ENCODE assay signal across 8 mouse cellular contexts in genomic region chr3:95856115-95856514, GRCm38 (mm10). TPM values are rescaled to one million over a fixed set of nuclear protein-coding genes. Genes with fewer than 3 reads are reported as not detected.
A peak's percentile ranks its signal among the peaks of the same experiment; 100 is the strongest.
DNase-seq lines count a peak whose midpoint lies in the region; ATAC-seq and TF ChIP-seq lines count a peak whose summit lies in the region.

No protein-coding gene starts in this region.

- peak overlapping the region; percentile 82 for H3K9ac ChIP-seq in embryonic facial prominence, embryonic 11.5 days (replicated peaks; ENCODE audit: low read length)
- H3K9ac ChIP-seq in intestine, embryonic 14.5 days (ENCODE audit: low read length): peak overlapping the region; percentile 79

- 22% methylated on average over 7 of the region's 7 CpGs for WGBS in embryonic facial prominence, embryonic 11.5 days
- 24% methylated on average over 7 of the region's 7 CpGs for WGBS in intestine, embryonic 14.5 days

- no peaks in the 10 kb centered on the region for H3K9me3 ChIP-seq in embryonic facial prominence, embryonic 11.5 days (replicated peaks; ENCODE audit: control insufficient read depth, low read length)
- no peaks in the 10 kb centered on the region for H3K9me3 ChIP-seq in intestine, embryonic 14.5 days (ENCODE audit: control insufficient read depth, low read length)

- H3K79me2 ChIP-seq in myocyte (ENCODE audit: control insufficient read depth, insufficient read depth): peaks cover 20% of the 10 kb centered on the region

- H3K4me3 ChIP-seq in left cerebral cortex, adult 2 months: peak overlapping the region; percentile 87
- peak overlapping the region; percentile 91 for H3K4me3 ChIP-seq in embryonic facial prominence, embryonic 11.5 days (ENCODE audit: low read depth, low read length)
- peak overlapping the region; percentile 88 for H3K4me3 ChIP-seq in intestine, embryonic 14.5 days (ENCODE audit: low read depth, low read length)
- H3K4me3 ChIP-seq in myocyte: peak overlapping the region; percentile 70

- TF ChIP-seq CTCF in left cerebral cortex, adult 2 months (IDR thresholded peaks at IDR 0.05): no peak

- H3K27ac ChIP-seq in left cerebral cortex, adult 2 months: peak overlapping the region; percentile 81
- H3K27ac ChIP-seq in embryonic facial prominence, embryonic 11.5 days (replicated peaks; ENCODE audit: low read depth, low read length): peak overlapping the region; percentile 67
- H3K27ac ChIP-seq in intestine, embryonic 14.5 days (ENCODE audit: low read depth): peak overlapping the region; percentile 57

- H3K4me1 ChIP-seq in embryonic facial prominence, embryonic 11.5 days (ENCODE audit: control insufficient read depth, insufficient read depth, low read length): no peaks in the 10 kb centered on the region
- H3K4me1 ChIP-seq in intestine, embryonic 14.5 days (replicated peaks; ENCODE audit: control insufficient read depth, insufficient read depth, low read length): peaks cover 5% of the 10 kb centered on the region; the same call in 1 of the 2 replicates

- DNase-seq in left cerebral cortex, adult 2 months (ENCODE audit: extremely low spot score in 1 of 2, low spot score in 2 of 2): no peak
- no peak for DNase-seq in left cerebral cortex, adult 9 months (ENCODE audit: low spot score in 2 of 2)
- DNase-seq in embryonic facial prominence, embryonic 11.5 days (ENCODE audit: low spot score): peak; percentile 43
- DNase-seq in intestine, embryonic 14.5 days (ENCODE audit: low spot score): no peak
- DNase-seq in left cerebral cortex, adult 11 months (ENCODE audit: low spot score): no peak
- DNase-seq in kidney, adult 18-20 months: no peak
- no peak for DNase-seq in gastrocnemius, postnatal 4 days (ENCODE audit: low spot score in 2 of 2)

- intact Hi-C loops in left cerebral cortex, adult 2 months (cut with DNase I): loop anchor here (5.0 kb wide), 1 partner anchor 196 kb away; no protein-coding TSS in a partner anchor

- no peak for TF ChIP-seq POLR2A in myocyte (IDR thresholded peaks at IDR 0.05; ENCODE audit: insufficient read length, low read depth)

- H3ac ChIP-seq in myocyte (ENCODE audit: control insufficient read depth, insufficient read length): peak overlapping the region; percentile 16

- H3K4me2 ChIP-seq in embryonic facial prominence, embryonic 11.5 days (ENCODE audit: low read depth, low read length): peak overlapping the region; percentile 52
- H3K4me2 ChIP-seq in intestine, embryonic 14.5 days (ENCODE audit: low read length): peak overlapping the region; percentile 62
- peak overlapping the region; percentile 68 for H3K4me2 ChIP-seq in myocyte (ENCODE audit: low read depth)

- no peak for ATAC-seq in embryonic facial prominence, embryonic 11.5 days (replicated peaks; ENCODE audit: insufficient number of reproducible peaks, low FRiP score, low TSS enrichment, low read depth)
- ATAC-seq in intestine, embryonic 14.5 days (replicated peaks; ENCODE audit: low FRiP score, low TSS enrichment, low read depth): peak; percentile 34; the same call in 1 of the 2 replicates

- no peaks in the 10 kb centered on the region for H3K27me3 ChIP-seq in embryonic facial prominence, embryonic 11.5 days (ENCODE audit: control insufficient read depth, insufficient read depth, low read length)
- H3K27me3 ChIP-seq in intestine, embryonic 14.5 days (replicated peaks; ENCODE audit: control insufficient read depth, insufficient read depth, low read length): no peaks in the 10 kb centered on the region
- no peaks in the 10 kb centered on the region for H3K27me3 ChIP-seq in myocyte (ENCODE audit: control insufficient read depth, insufficient read depth, insufficient read length)

- peaks cover 10% of the 10 kb centered on the region for H3K36me3 ChIP-seq in embryonic facial prominence, embryonic 11.5 days (replicated peaks; ENCODE audit: control insufficient read depth, insufficient read depth, low read depth, low read length)
- peaks cover 26% of the 10 kb centered on the region for H3K36me3 ChIP-seq in intestine, embryonic 14.5 days (ENCODE audit: control insufficient read depth, insufficient read depth, low read length)
- peaks cover 21% of the 10 kb centered on the region for H3K36me3 ChIP-seq in myocyte (ENCODE audit: control insufficient read depth, insufficient read depth)

TF ChIP-seq in myocyte, 11 proteins besides CTCF, POLR2A, EP300 and RAD21:
- TF ChIP-seq USF1 (IDR thresholded peaks at IDR 0.05; ENCODE audit: low read depth) (no peak), TCF3 (IDR thresholded peaks at IDR 0.05; ENCODE audit: insufficient read length, low read depth) (no peak)

RNA-seq across cellular contexts. Expression of gene Prpf3, which starts 0.4 kb away (rescaled TPM):
- 10 to 100 TPM; 37.2 to 37.8 TPM for total RNA-seq in left cerebral cortex, adult 2 months (2021)
- polyA plus RNA-seq in embryonic facial prominence, embryonic 11.5 days (2014; fragmentation: Nextera tagmentation; extraction: Ambion mirVana): 69.4 and 70.6 TPM in 2 replicates
- polyA plus RNA-seq in intestine, embryonic 14.5 days (2014; fragmentation: Nextera tagmentation; extraction: Ambion mirVana): 50.3 and 54.0 TPM in 2 replicates
- 17.8 TPM for polyA plus RNA-seq in myocyte (2012; fragmentation: generic; extraction: Trizol)
- 10 to 100 TPM; 24.2 to 31.2 TPM for total RNA-seq in gastrocnemius, postnatal 4 days (2021)

RNA-seq across cellular contexts. Expression of gene Mrps21, which starts 15.2 kb away (rescaled TPM):
- total RNA-seq in left cerebral cortex, adult 2 months (2021): 100 to 1,000 TPM; 148 to 150 TPM
- polyA plus RNA-seq in embryonic facial prominence, embryonic 11.5 days (2014; fragmentation: Nextera tagmentation; extraction: Ambion mirVana): 331 and 337 TPM in 2 replicates
- polyA plus RNA-seq in intestine, embryonic 14.5 days (2014; fragmentation: Nextera tagmentation; extraction: Ambion mirVana): 342 and 343 TPM in 2 replicates
- 400 TPM for polyA plus RNA-seq in myocyte (2012; fragmentation: generic; extraction: Trizol)
- total RNA-seq in gastrocnemius, postnatal 4 days (2021): 100 to 1,000 TPM; 197 to 219 TPM

RNA-seq across cellular contexts. Expression of gene Ciart, which starts 25.9 kb away (rescaled TPM):
- 10 to 100 TPM; 15.9 to 23.8 TPM for total RNA-seq in left cerebral cortex, adult 2 months (2021)
- 6.3 and 7.7 TPM in 2 replicates for polyA plus RNA-seq in embryonic facial prominence, embryonic 11.5 days (2014; fragmentation: Nextera tagmentation; extraction: Ambion mirVana)
- 6.7 and 7.9 TPM in 2 replicates for polyA plus RNA-seq in intestine, embryonic 14.5 days (2014; fragmentation: Nextera tagmentation; extraction: Ambion mirVana)
- polyA plus RNA-seq in myocyte (2012; fragmentation: generic; extraction: Trizol): 22.4 TPM
- 1 to 10 TPM; 1.0 to 1.6 TPM for total RNA-seq in gastrocnemius, postnatal 4 days (2021)

RNA-seq across cellular contexts. Expression of gene BC028528, which starts 35.7 kb away (rescaled TPM):
- total RNA-seq in left cerebral cortex, adult 2 months (2021): 1 to 10 TPM; 3.3 to 5.4 TPM
- polyA plus RNA-seq in embryonic facial prominence, embryonic 11.5 days (2014; fragmentation: Nextera tagmentation; extraction: Ambion mirVana): 7.8 and 10.2 TPM in 2 replicates
- 20.8 and 23.9 TPM in 2 replicates for polyA plus RNA-seq in intestine, embryonic 14.5 days (2014; fragmentation: Nextera tagmentation; extraction: Ambion mirVana)
- polyA plus RNA-seq in myocyte (2012; fragmentation: generic; extraction: Trizol): 11.3 TPM
- 10 to 100 TPM; 14.4 to 26.0 TPM for total RNA-seq in gastrocnemius, postnatal 4 days (2021)

RNA-seq across cellular contexts. Expression of gene Rprd2, which starts 37.5 kb away (rescaled TPM):
- total RNA-seq in left cerebral cortex, adult 2 months (2021): 10 to 100 TPM; 59.6 to 63.5 TPM
- 21.5 and 24.4 TPM in 2 replicates for polyA plus RNA-seq in embryonic facial prominence, embryonic 11.5 days (2014; fragmentation: Nextera tagmentation; extraction: Ambion mirVana)
- polyA plus RNA-seq in intestine, embryonic 14.5 days (2014; fragmentation: Nextera tagmentation; extraction: Ambion mirVana): 19.8 and 21.2 TPM in 2 replicates
- 8.5 TPM for polyA plus RNA-seq in myocyte (2012; fragmentation: generic; extraction: Trizol)
- total RNA-seq in gastrocnemius, postnatal 4 days (2021): 10 to 100 TPM; 49.1 to 51.4 TPM
